Mouse (Mus musculus) liver, embryonic 13.5 days (tissue): Measurements from ENCODE around the gene Dnaaf1. TPM values are rescaled to one million over a fixed set of nuclear protein-coding genes. Genes with fewer than 3 reads are reported as not detected.

Experiments
- polyA plus RNA-seq: library from polyadenylated mRNA; unstranded; fragments of >200 nt; fragmentation: Nextera tagmentation; extraction: Ambion mirVana; gene quantifications from 2 replicates; pipeline ENCODE4 v1.2.1, GENCODE M21; 2015

Gene Dnaaf1
- polyA plus RNA-seq, 1 experiment from 2014 or later, result 0.07 TPM

Other genes with a start within 250 kb of the Dnaaf1 start
- gene Hsbp1, start 230.7 kb upstream of the Dnaaf1 start, polyA plus RNA-seq, result 86.8 and 94.9 TPM in 2 replicates
- gene Mlycd, start 180.4 kb upstream of the Dnaaf1 start, polyA plus RNA-seq, result 7.3 and 7.7 TPM in 2 replicates
- gene Osgin1, start 141.1 kb upstream of the Dnaaf1 start, polyA plus RNA-seq, result 13.0 and 14.8 TPM in 2 replicates
- 0.05 TPM in 1 of 2 replicates, not detected in the other for gene Necab2, start 128.5 kb upstream of the Dnaaf1 start, polyA plus RNA-seq
- gene Slc38a8, start 73.5 kb upstream of the Dnaaf1 start, polyA plus RNA-seq, result not detected in 2 replicates
- 27.7 and 32.1 TPM in 2 replicates for gene Mbtps1, start 16.5 kb upstream of the Dnaaf1 start, polyA plus RNA-seq
- gene Hsdl1, start 52 bp upstream of the Dnaaf1 start, polyA plus RNA-seq, result 18.5 and 19.8 TPM in 2 replicates
- 6.6 and 6.8 TPM in 2 replicates for gene Taf1c, start 30.0 kb downstream of the Dnaaf1 start, polyA plus RNA-seq
- gene Adad2, start 37.5 kb downstream of the Dnaaf1 start, polyA plus RNA-seq, result not detected in 2 replicates
- not detected in 2 replicates for gene Kcng4, start 60.4 kb downstream of the Dnaaf1 start, polyA plus RNA-seq
- 1.2 and 1.3 TPM in 2 replicates for gene Wfdc1, start 91.1 kb downstream of the Dnaaf1 start, polyA plus RNA-seq
- gene Atp2c2, start 124.8 kb downstream of the Dnaaf1 start, polyA plus RNA-seq, result 0.07 and 0.20 TPM in 2 replicates
- 4.3 and 4.5 TPM in 2 replicates for gene Tldc1, start 203.2 kb downstream of the Dnaaf1 start, polyA plus RNA-seq